Mouse (Mus musculus): ENCODE results near the gene Gm7324.
"Not testable (repeated sequence)": the region's sequence is repeated elsewhere in the genome, so short reads cannot be mapped to it uniquely, and the experiment has no call there.

Gm7324 gene

GRCm38 (mm10) chr14:43697621-43698020 lies at the start of gene Gm7324:
TSS of gene Gm7324 (plus strand) at chr14:43697828.
- DNase-seq (ENCODE audit: low spot score in 2 of 2), result not testable (repeated sequence)

GRCm38 (mm10) chr14:43677099-43677498 lies 20.5 kb upstream of the Gm7324 start, which contains the start of gene Gm8165:
TSS of gene Gm8165 (minus strand) at chr14:43677199.
- DNase-seq (ENCODE audit: low spot score in 2 of 2), result not testable (repeated sequence)

GRCm38 (mm10) chr14:43727385-43727784 lies 29.8 kb downstream of the Gm7324 start, which contains the start of gene Gm16506:
TSS of gene Gm16506 (minus strand) at chr14:43727485.
- DNase-seq (ENCODE audit: low spot score in 2 of 2), result not testable (repeated sequence)

- not testable (repeated sequence) for DNase-seq (ENCODE audit: low spot score in 2 of 2)
These were observed 49.9 kb downstream of the Gm7324 start, which contains the start of gene Gm6526 for GRCm38 (mm10) chr14:43747566-43747965. TSS of gene Gm6526 (plus strand) at chr14:43747866.
